Mouse (Mus musculus) liver, embryonic 15.5 days (tissue): Measurements from ENCODE around the gene Rbm5. TPM values are rescaled to one million over a fixed set of nuclear protein-coding genes. Genes with fewer than 3 reads are reported as not detected.

Experiments
- polyA plus RNA-seq: library from polyadenylated mRNA; unstranded; fragments of >200 nt; fragmentation: Nextera tagmentation; extraction: Ambion mirVana; gene quantifications from 2 replicates; pipeline ENCODE4 v1.2.1, GENCODE M21; 2015

Rbm5 gene
- polyA plus RNA-seq, 1 experiment from 2014 or later, result 63.8 TPM

Other genes starting within 250 kb of the Rbm5 start
- gene Tmem115, start 237.1 kb downstream of the Rbm5 start, polyA plus RNA-seq, result 15.2 and 15.9 TPM in 2 replicates
- 13.1 and 13.2 TPM in 2 replicates for gene Cyb561d2, start 228.8 kb downstream of the Rbm5 start, polyA plus RNA-seq
- 11.2 and 13.2 TPM in 2 replicates for gene Nprl2, start 228.8 kb downstream of the Rbm5 start, polyA plus RNA-seq
- gene Zmynd10, start 223.7 kb downstream of the Rbm5 start, polyA plus RNA-seq, result 0.64 and 1.0 TPM in 2 replicates
- gene Rassf1, start 219.4 kb downstream of the Rbm5 start, polyA plus RNA-seq, result 15.8 and 18.7 TPM in 2 replicates
- 34.1 and 36.1 TPM in 2 replicates for gene Tusc2, start 207.7 kb downstream of the Rbm5 start, polyA plus RNA-seq
- 48.8 and 56.3 TPM in 2 replicates for gene Hyal2, start 203.1 kb downstream of the Rbm5 start, polyA plus RNA-seq
- 3.2 and 4.2 TPM in 2 replicates for gene Hyal1, start 194.1 kb downstream of the Rbm5 start, polyA plus RNA-seq
- gene Naa80, start 192.1 kb downstream of the Rbm5 start, polyA plus RNA-seq, result 12.3 and 12.8 TPM in 2 replicates
- gene Hyal3, start 190.2 kb downstream of the Rbm5 start, polyA plus RNA-seq, result 0.64 TPM in 2 replicates
- gene Ifrd2, start 183.4 kb downstream of the Rbm5 start, polyA plus RNA-seq, result 161 and 198 TPM in 2 replicates
- 0.74 and 0.77 TPM in 2 replicates for gene Sema3b, start 161.8 kb downstream of the Rbm5 start, polyA plus RNA-seq
- 162 and 167 TPM in 2 replicates for gene Gnai2, start 135.6 kb downstream of the Rbm5 start, polyA plus RNA-seq
- 35.0 and 50.9 TPM in 2 replicates for gene Slc38a3, start 101.5 kb downstream of the Rbm5 start, polyA plus RNA-seq
- gene Gnat1, start 91.3 kb downstream of the Rbm5 start, polyA plus RNA-seq, result 1.2 and 1.3 TPM in 2 replicates
- 0.76 and 0.92 TPM in 2 replicates for gene Sema3f, start 60.5 kb downstream of the Rbm5 start, polyA plus RNA-seq
- 26.1 and 27.7 TPM in 2 replicates for gene Rbm6, start 102.2 kb upstream of the Rbm5 start, polyA plus RNA-seq
- 3.9 and 5.0 TPM in 2 replicates for gene Mon1a, start 117.2 kb upstream of the Rbm5 start, polyA plus RNA-seq
- gene Mst1r, start 135.9 kb upstream of the Rbm5 start, polyA plus RNA-seq, result 0.85 and 1.4 TPM in 2 replicates
- gene Actl11, start 157.5 kb upstream of the Rbm5 start, polyA plus RNA-seq, result not detected in 2 replicates
- 0.08 and 0.09 TPM in 2 replicates for gene Camkv, start 164.7 kb upstream of the Rbm5 start, polyA plus RNA-seq
- gene Traip, start 179.1 kb upstream of the Rbm5 start, polyA plus RNA-seq, result 12.6 and 14.6 TPM in 2 replicates
- gene Uba7, start 204.5 kb upstream of the Rbm5 start, polyA plus RNA-seq, result 55.7 and 60.1 TPM in 2 replicates
- gene Gm20661, start 212.1 kb upstream of the Rbm5 start, polyA plus RNA-seq, result 0.54 and 0.66 TPM in 2 replicates
- gene Inka1, start 214.9 kb upstream of the Rbm5 start, polyA plus RNA-seq, result 50.5 and 50.8 TPM in 2 replicates
- 1.1 and 1.5 TPM in 2 replicates for gene Cdhr4, start 221.5 kb upstream of the Rbm5 start, polyA plus RNA-seq
- not detected in 2 replicates for gene Gm20662, start 225.4 kb upstream of the Rbm5 start, polyA plus RNA-seq
- 35.3 and 45.1 TPM in 2 replicates for gene Ip6k1, start 231.5 kb upstream of the Rbm5 start, polyA plus RNA-seq